Mouse (Mus musculus) retina, embryonic 14.5 days (tissue): ENCODE measurements around the gene Cox8b.
A peak's percentile ranks its signal among the peaks of the same experiment; 100 is the strongest.

ENCODE experiments used
- DNase-seq: peaks from one replicate; pipeline ENCODE4 v3.0.0-alpha.2; 2015; ENCODE audit warnings: low spot score

Cox8b gene

GRCm38 (mm10) chr7:140900220-140900619 is at the start of gene Cox8b:
TSS of gene Cox8b (minus strand) at chr7:140900446.
- DNase-seq, result no peak

GRCm38 (mm10) chr7:140949255-140949654 is 49.0 kb upstream of the Cox8b start:
- no peak for DNase-seq

DNA sequence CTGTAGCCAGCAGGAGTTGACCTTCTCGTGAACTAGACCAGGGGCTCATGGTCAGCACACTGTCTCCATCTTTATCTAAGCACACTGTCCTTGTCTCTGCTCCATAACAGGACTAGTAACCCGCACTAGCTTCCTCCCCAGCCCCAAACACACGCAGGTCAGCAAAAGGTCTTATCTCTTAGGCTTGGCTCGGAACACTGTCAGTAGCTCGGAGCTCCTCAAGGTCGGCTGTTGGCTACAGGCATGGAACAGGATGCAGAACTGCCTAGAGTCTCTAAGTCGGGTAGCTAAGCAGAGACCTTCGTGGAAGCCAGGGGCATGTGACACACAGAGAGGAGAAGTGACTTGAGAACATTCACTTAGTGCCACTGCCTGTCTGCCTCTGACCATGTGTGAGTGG is 47.9 kb upstream of the Cox8b start:
- no peak for DNase-seq

GRCm38 (mm10) chr7:140946980-140947379 is 46.7 kb upstream of the Cox8b start:
- no peak for DNase-seq

DNA sequence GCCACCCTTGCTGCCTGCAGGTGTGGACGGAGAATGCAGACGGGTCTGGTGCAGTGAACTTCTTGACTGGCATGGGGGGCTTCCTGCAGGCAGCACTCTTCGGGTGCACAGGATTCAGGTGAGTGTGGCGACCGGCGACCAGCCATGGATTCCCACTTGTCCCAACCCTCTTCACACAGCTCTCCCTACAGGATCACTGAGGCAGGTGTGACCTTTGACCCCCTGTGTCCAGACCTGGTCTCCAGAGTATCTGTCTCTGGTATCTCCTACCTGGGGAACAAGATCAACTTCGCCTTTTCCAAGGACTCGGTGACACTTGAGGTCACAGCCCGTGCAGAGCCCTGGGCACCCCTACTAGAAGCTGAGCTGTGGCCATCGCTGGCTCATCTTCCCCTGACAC is 46.1 kb upstream of the Cox8b start:
- no peak for DNase-seq

- no peak for DNase-seq
Observed at GRCm38 (mm10) chr7:140945247-140945646, 45.0 kb upstream of the Cox8b start.

GRCm38 (mm10) chr7:140944236-140944635 is 44.0 kb upstream of the Cox8b start:
- no peak for DNase-seq

GRCm38 (mm10) chr7:140943356-140943755 is 43.1 kb upstream of the Cox8b start:
- no peak for DNase-seq

GRCm38 (mm10) chr7:140942811-140943210 is 42.6 kb upstream of the Cox8b start:
- DNase-seq, result no peak

- no peak for DNase-seq
Observed at GRCm38 (mm10) chr7:140942341-140942740, 42.1 kb upstream of the Cox8b start.

GRCm38 (mm10) chr7:140941222-140942051 is 41.2 kb upstream of the Cox8b start, which contains the start of gene Pgghg:
TSS of gene Pgghg (plus strand) at chr7:140941391.
- peak; percentile 86 for DNase-seq

- DNase-seq, result peak; percentile 42
Observed at GRCm38 (mm10) chr7:140939669-140940171, 39.5 kb upstream of the Cox8b start.

- no peak for DNase-seq
Observed at GRCm38 (mm10) chr7:140938896-140939295, 38.6 kb upstream of the Cox8b start.

DNA sequence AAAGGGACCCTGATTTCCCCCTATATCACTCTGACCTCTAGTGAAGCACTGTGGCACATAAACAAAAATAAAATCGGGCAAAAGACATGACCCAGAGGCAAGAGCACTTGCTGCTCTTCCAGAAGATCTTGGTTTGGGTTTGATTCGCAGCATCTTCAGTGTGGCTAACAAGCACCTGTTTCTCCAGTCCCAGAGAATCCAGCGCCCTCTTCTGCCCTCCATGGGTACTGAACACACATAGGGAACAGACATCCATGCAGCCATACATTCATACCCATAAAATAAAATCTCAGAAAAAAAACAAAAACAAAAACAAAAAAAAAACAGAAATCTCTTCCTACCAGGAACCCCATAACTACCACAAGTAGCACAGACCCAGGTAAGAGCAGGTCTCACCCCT is 38.2 kb upstream of the Cox8b start:
- DNase-seq, result no peak

GRCm38 (mm10) chr7:140927181-140927580 is 26.9 kb upstream of the Cox8b start:
- DNase-seq, result no peak

GRCm38 (mm10) chr7:140923070-140923775 is 23.0 kb upstream of the Cox8b start:
- DNase-seq, result no peak

DNA sequence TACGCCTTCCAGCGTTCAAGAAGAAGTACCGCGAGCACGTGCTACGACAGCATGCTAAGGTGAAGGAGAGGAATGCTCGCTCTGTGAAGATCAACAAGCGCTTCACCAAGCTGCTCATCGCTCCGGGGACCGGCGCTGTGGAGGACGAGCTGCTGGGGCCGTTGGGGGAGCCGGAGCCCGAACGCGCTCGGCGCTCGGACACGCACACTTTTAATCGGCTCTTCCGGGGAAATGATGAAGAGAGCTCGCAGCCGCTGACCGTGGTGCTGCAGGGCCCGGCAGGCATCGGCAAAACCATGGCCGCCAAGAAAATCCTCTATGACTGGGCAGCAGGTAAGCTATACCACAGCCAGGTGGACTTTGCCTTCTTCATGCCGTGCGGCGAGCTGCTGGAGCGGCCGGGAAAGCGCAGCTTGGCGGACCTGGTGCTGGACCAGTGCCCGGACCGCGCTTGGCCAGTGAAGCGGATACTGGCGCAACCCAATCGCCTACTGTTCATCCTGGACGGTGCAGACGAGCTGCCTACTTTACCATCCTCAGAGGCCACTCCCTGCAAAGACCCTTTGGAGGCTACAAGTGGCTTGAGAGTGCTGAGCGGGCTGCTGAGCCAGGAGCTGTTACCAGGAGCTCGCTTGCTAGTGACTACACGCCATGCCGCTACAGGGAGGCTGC is 22.3 kb upstream of the Cox8b start:
- peak; percentile 40 for DNase-seq

- no peak for DNase-seq
Observed at GRCm38 (mm10) chr7:140921225-140921975, 21.2 kb upstream of the Cox8b start.

- DNase-seq, result no peak
Observed at GRCm38 (mm10) chr7:140920418-140921029, 20.3 kb upstream of the Cox8b start, which contains the start of gene Nlrp6. TSS of gene Nlrp6 (plus strand) at chr7:140920902.

DNA sequence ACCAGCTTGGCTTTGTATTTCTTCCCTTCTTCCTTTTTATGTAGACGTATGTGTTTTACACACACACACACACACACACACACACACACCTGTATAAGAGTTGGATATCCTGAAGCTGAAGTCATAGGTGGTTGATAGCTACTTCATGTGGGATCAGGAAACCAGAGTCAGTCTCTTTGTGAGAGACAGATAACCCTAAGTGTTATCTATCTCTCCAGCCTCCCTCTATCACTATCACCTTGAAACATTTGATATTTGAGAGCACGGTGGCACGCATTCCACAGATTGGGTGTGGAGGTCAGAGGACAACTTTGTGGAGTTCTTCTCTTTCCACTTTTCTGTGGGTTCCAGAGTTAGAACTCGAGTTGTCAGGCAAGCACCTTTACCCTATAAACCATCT is 19.7 kb upstream of the Cox8b start:
- DNase-seq, result no peak

- DNase-seq, result no peak
Observed at GRCm38 (mm10) chr7:140914031-140914690, 13.9 kb upstream of the Cox8b start.
